Mouse (Mus musculus): ENCODE measurements around the gene Strada.

GRCm38 (mm10) chr11:106200756-106201155 lies 1.2 kb downstream of the Strada start:
- TF ChIP-seq CTCF (IDR thresholded peaks at IDR 0.05; ENCODE audit: extremely low read depth, insufficient read depth, low read length) = no peak
- TF ChIP-seq POLR2A (IDR thresholded peaks at IDR 0.05; ENCODE audit: extremely low read depth, insufficient read depth, low read length) = no peak
